Mouse (Mus musculus): ENCODE results near the gene Inka1. TPM values are rescaled to one million over a fixed set of nuclear protein-coding genes. Genes with fewer than 3 reads are reported as not detected.

The Inka1 gene
- polyA plus RNA-seq, 1 experiment from 2014 or later: 19.4 TPM

DNA sequence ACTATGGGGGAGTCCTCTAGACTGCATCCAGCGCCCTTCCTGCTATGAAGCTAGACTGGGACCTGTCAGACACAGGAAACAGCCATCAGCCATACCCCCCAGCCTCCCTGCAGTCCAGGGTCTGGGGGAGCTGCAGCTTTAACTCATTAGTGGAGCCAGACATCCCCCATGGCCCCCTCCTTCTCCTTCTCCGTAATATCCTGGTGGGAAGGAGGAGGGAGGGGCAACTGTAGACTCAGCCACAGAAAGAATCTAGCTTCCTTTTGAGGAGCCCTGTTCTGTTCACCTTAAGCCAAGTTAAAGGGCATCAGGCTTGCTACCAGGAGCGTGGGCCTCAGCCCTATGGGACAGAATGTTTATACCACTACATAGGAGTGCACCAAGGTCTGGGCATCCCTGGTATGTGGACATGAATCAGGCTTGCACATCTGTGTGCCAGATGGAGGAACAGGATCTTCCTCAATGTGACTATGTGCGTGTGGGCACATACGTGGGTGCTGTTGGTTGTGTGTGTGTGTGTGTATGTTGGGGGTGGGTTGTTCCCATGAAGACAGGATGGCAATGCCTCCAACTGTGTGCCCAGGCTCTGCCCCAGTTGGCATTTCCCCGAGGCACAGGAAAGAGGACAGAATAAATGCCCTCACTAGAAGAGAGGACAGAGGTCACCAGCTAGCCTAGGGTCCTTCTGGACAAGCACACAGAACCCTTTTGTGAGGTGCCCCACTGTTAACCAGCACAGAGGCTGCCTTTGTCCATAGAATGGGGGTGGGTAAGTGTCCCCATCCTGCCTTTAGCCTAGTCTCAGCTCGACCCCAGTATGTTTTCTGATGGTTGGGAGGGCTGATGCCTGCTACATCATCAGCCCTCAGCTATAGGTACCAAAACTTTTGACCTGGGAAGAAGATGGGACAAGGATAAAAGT lies 3.7 kb downstream of the Inka1 start:
- WGBS: 49% methylated on average over 7 of the region's 7 CpGs
- no peak overlapping the region for H3K4me3 ChIP-seq (ENCODE audit: low read depth, low read length)
- H3K36me3 ChIP-seq (ENCODE audit: control insufficient read depth, insufficient read depth): peaks cover 43% of the 10 kb centered on the region
- no peak overlapping the region for H3K9ac ChIP-seq (ENCODE audit: low read depth, low read length)
- no peak for TF ChIP-seq CTCF (IDR thresholded peaks at IDR 0.05; ENCODE audit: low read depth)
- 0 out of 2 replicates have a peak, but pooled peaks cover 2% of the 10 kb centered on the region for H3K4me1 ChIP-seq (replicated peaks; ENCODE audit: control insufficient read depth, insufficient read depth, low read length)
- peak overlapping the region; percentile 84 for H3K4me2 ChIP-seq (replicated peaks; ENCODE audit: low read depth)
- no peak for ATAC-seq
- H3K27me3 ChIP-seq (replicated peaks; ENCODE audit: control insufficient read depth, insufficient read depth, low read length): no peaks in the 10 kb centered on the region
- H3K9me3 ChIP-seq (ENCODE audit: control insufficient read depth): no peaks in the 10 kb centered on the region
- H3K27ac ChIP-seq (ENCODE audit: low read depth, low read length): peak overlapping the region; percentile 89

DNA sequence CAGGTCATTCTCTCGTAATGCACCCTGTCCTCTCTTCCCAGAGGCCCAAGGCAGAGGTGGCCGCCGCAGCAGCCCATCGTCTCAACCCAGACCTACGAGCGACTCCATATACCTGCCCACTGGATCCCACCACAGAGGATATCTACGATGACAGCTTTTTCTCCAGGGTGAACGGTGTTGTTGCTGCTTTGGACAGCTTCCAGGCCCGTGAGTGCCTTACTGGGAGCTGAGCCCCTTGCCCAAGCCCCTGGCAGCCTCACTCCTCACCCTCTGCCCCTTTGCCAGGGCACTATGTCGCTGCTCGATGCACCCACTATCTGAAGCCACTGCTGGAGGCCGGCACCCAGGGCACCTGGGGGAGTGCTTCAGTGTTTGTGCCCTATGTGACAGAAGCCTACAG lies 6.9 kb downstream of the Inka1 start:
- no peak overlapping the region for H3K4me3 ChIP-seq (ENCODE audit: low read depth, low read length)
- no peak overlapping the region for H3K27ac ChIP-seq (ENCODE audit: low read depth, low read length)
- TF ChIP-seq CTCF (IDR thresholded peaks at IDR 0.05; ENCODE audit: low read depth): no peak
- H3K9ac ChIP-seq (ENCODE audit: low read depth, low read length): no peak overlapping the region
- ATAC-seq: no peak
- H3K9me3 ChIP-seq (ENCODE audit: control insufficient read depth): no peaks in the 10 kb centered on the region
- H3K4me1 ChIP-seq (replicated peaks; ENCODE audit: control insufficient read depth, insufficient read depth, low read length): peaks cover 10% of the 10 kb centered on the region; the same call in 1 of the 2 replicates
- peaks cover 43% of the 10 kb centered on the region for H3K36me3 ChIP-seq (ENCODE audit: control insufficient read depth, insufficient read depth)
- no peaks in the 10 kb centered on the region for H3K27me3 ChIP-seq (replicated peaks; ENCODE audit: control insufficient read depth, insufficient read depth, low read length)
- no peak overlapping the region for H3K4me2 ChIP-seq (replicated peaks; ENCODE audit: low read depth)
- WGBS: 90% methylated on average over 12 of the region's 12 CpGs

GRCm38 (mm10) chr9:107975399-107976386 lies 10.0 kb downstream of the Inka1 start, which contains the start of gene Uba7:
Uba7 (plus strand) TSS chr9:107975505.
- Histone ChIP-seq H3K27me3 (replicated peaks; ENCODE audit: control insufficient read depth, insufficient read depth, low read length) (no peaks in the 10 kb centered on the region), H3K4me1 (replicated peaks; ENCODE audit: control insufficient read depth, insufficient read depth, low read length) (peaks cover 7% of the 10 kb centered on the region; the same call in 1 of the 2 replicates), H3K4me3 (ENCODE audit: low read depth, low read length) (peak within 1 kb of the TSS; percentile 37), H3K9ac (ENCODE audit: low read depth, low read length) (peak within 1 kb of the TSS; percentile 56), H3K4me2 (replicated peaks; ENCODE audit: low read depth) (peak within 1 kb of the TSS; percentile 78), H3K27ac (ENCODE audit: low read depth, low read length) (peak within 1 kb of the TSS; percentile 76), H3K36me3 (ENCODE audit: control insufficient read depth, insufficient read depth) (peaks cover 45% of the 10 kb centered on the region), H3K9me3 (ENCODE audit: control insufficient read depth) (no peaks in the 10 kb centered on the region)
- TF ChIP-seq CTCF (IDR thresholded peaks at IDR 0.05; ENCODE audit: low read depth): no peak
- WGBS: 54% methylated on average over 12 of the region's 12 CpGs
- ATAC-seq: peak; percentile 80

- H3K4me2 ChIP-seq (replicated peaks; ENCODE audit: low read depth): peak overlapping the region; percentile 78
Measured at GRCm38 (mm10) chr9:107974491-107975171, 11.0 kb downstream of the Inka1 start.

DNA sequence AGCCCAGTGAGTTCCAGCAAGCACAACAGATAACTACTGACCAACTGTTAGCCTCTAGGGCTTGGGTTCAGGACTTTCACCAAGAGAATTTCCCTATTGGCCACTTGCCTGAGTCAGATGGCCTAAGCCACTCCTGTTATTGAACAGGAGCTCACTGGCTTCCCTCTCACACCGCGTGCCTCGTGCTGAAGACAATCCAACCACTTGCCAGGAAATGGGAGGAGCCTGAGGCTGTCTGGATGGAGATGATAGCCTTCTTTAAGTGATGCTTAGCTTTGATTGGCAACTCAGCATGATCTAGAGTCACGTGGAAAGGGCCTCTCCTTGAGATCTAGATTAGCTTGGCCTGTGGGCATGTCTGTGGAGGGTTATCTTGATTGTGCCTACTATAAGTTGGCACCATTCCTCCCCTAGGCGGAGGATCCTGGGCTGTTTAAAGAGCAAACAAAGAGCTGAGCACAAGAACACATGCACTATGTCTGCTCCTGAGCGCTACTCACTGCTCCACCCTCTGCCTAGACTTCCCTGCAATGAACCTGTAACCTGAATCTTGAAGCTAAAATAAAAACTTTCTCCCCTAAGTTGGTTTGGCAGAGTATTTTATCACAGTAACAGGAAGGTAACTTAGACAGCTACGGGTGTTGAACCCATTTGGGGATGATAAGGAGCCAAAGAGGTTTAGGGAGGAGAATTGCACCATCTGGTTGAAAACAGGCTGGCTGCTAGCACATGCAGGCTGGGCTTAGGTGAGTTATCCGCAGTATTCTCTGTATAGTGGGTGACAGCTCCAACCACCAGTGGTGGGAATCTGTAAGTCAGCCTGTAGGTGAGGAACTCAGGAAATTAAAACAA lies 13.8 kb downstream of the Inka1 start:
- H3K36me3 ChIP-seq (ENCODE audit: control insufficient read depth, insufficient read depth): peaks cover 12% of the 10 kb centered on the region; the same call in 1 of the 2 replicates
- H3K9ac ChIP-seq (ENCODE audit: low read depth, low read length): no peak overlapping the region
- 53% methylated on average over 8 of the region's 8 CpGs for WGBS
- peak; percentile 11; the same call in 1 of the 2 replicates for ATAC-seq
- 0 out of 2 replicates have a peak overlapping the region, but pooled peaks have one; percentile 24 for H3K27ac ChIP-seq (ENCODE audit: low read depth, low read length)
- no peak overlapping the region for H3K4me2 ChIP-seq (replicated peaks; ENCODE audit: low read depth)
- no peak for TF ChIP-seq CTCF (IDR thresholded peaks at IDR 0.05; ENCODE audit: low read depth)
- H3K27me3 ChIP-seq (replicated peaks; ENCODE audit: control insufficient read depth, insufficient read depth, low read length): no peaks in the 10 kb centered on the region
- H3K9me3 ChIP-seq (ENCODE audit: control insufficient read depth): no peaks in the 10 kb centered on the region
- peaks cover 7% of the 10 kb centered on the region; the same call in 1 of the 2 replicates for H3K4me1 ChIP-seq (replicated peaks; ENCODE audit: control insufficient read depth, insufficient read depth, low read length)
- H3K4me3 ChIP-seq (ENCODE audit: low read depth, low read length): no peak overlapping the region

More at GRCm38 (mm10) chr9:107974491-107975171, 11.0 kb downstream of the Inka1 start:
- Histone ChIP-seq H3K27me3 (replicated peaks; ENCODE audit: control insufficient read depth, insufficient read depth, low read length) (no peaks in the 10 kb centered on the region), H3K4me3 (ENCODE audit: low read depth, low read length) (no peak overlapping the region), H3K9me3 (ENCODE audit: control insufficient read depth) (no peaks in the 10 kb centered on the region), H3K9ac (ENCODE audit: low read depth, low read length) (no peak overlapping the region), H3K27ac (ENCODE audit: low read depth, low read length) (no peak overlapping the region; the same call in 1 of the 2 replicates), H3K4me1 (replicated peaks; ENCODE audit: control insufficient read depth, insufficient read depth, low read length) (peaks cover 7% of the 10 kb centered on the region; the same call in 1 of the 2 replicates), H3K36me3 (ENCODE audit: control insufficient read depth, insufficient read depth) (peaks cover 36% of the 10 kb centered on the region)
- WGBS: 74% methylated on average over 10 of the region's 10 CpGs
- no peak for ATAC-seq
- no peak for TF ChIP-seq CTCF (IDR thresholded peaks at IDR 0.05; ENCODE audit: low read depth)

Data from intestine, postnatal 0 days (tissue).